Mouse (Mus musculus) stomach, postnatal 0 days (tissue): ENCODE results near the gene Utp18. TPM values are rescaled to one million over a fixed set of nuclear protein-coding genes. Genes with fewer than 3 reads are reported as not detected.

ENCODE experiments used
- ATAC-seq: fragments of 200-750 bp; cut with Nextera tagmentation; 2 replicates; pipeline ENCODE4 v1.8.0; 2017; ENCODE audit not compliant: low FRiP score, low TSS enrichment
- DNase-seq: peaks from one replicate; pipeline ENCODE4 v3.0.0-alpha.2; 2016; ENCODE audit warnings: low spot score
- H3K27ac ChIP-seq: fragments of 300-500 bp; sonication (generic); replicated peaks from 2 replicates; pipeline ENCODE4 v1.5.1; 2014; ENCODE audit warnings: mild to moderate bottlenecking, control low read depth
- H3K27me3 ChIP-seq: fragments of 300-500 bp; sonication (generic); 2 replicates; pipeline ENCODE4 v1.6.1; 2014; ENCODE audit warnings: low read length; ENCODE audit not compliant: control insufficient read depth, insufficient read depth
- H3K36me3 ChIP-seq: fragments of 300-500 bp; sonication (generic); 2 replicates; pipeline ENCODE4 v1.6.1; 2014; ENCODE audit warnings: low read length, mixed read lengths; ENCODE audit not compliant: control insufficient read depth, insufficient read depth
- H3K4me1 ChIP-seq: fragments of 300-500 bp; sonication (generic); replicated peaks from 2 replicates; pipeline ENCODE4 v1.6.1; 2014; ENCODE audit warnings: antibody characterized with exemption; ENCODE audit not compliant: control insufficient read depth, insufficient read depth
- H3K4me2 ChIP-seq: fragments of 300-500 bp; sonication (generic); replicated peaks from 2 replicates; pipeline ENCODE4 v1.6.1; 2014; ENCODE audit warnings: low read depth, mild to moderate bottlenecking, control low read depth, moderate library complexity
- H3K4me3 ChIP-seq: fragments of 300-500 bp; sonication (generic); 2 replicates; pipeline ENCODE4 v1.5.1; 2014; ENCODE audit warnings: low read depth, low read length, control low read depth
- H3K9ac ChIP-seq: fragments of 300-500 bp; sonication (generic); 2 replicates; pipeline ENCODE4 v1.6.1; 2014; ENCODE audit warnings: mild to moderate bottlenecking, low read length, control low read depth, mixed read lengths
- H3K9me3 ChIP-seq: fragments of 300-500 bp; sonication (generic); 2 replicates; pipeline ENCODE4 v1.6.1; 2016; ENCODE audit warnings: low read length; ENCODE audit not compliant: control insufficient read depth
- CTCF ChIP-seq: IDR thresholded peaks from 2 replicates; pipeline ENCODE4 v1.5.1; 2016; ENCODE audit warnings: antibody characterized with exemption, low read depth, mild to moderate bottlenecking, moderate library complexity
- EP300 ChIP-seq: optimal IDR thresholded peaks from 2 replicates; pipeline ENCODE3; 2016; ENCODE audit warnings: antibody characterized with exemption
- WGBS: fragments of 180-500 bp; shearing (Covaris S2); extraction: QIAGEN DNeasy Blood & Tissue Kit; methylation state at CpG from one replicate; pipeline ENCODE4 v1.1.7; 2014; 5-methylcytosine and 5-hydroxymethylcytosine counted together
- polyA plus RNA-seq: library from polyadenylated mRNA; unstranded; fragments of >200 nt; fragmentation: Nextera tagmentation; extraction: Ambion mirVana; gene quantifications from 2 replicates; pipeline ENCODE4 v1.2.1, GENCODE M21; 2015

The Utp18 gene
- polyA plus RNA-seq, 1 experiment from 2014 or later = 16.4 TPM

GRCm38 (mm10) chr11:93852546-93852945, 33.0 kb downstream of the Utp18 start:
- Histone ChIP-seq H3K4me3 (no peak overlapping the region), H3K4me2 (no peak overlapping the region), H3K9ac (no peak overlapping the region), H3K27ac (no peak overlapping the region), H3K4me1 (no peaks in the 10 kb centered on the region), H3K27me3 (no peaks in the 10 kb centered on the region), H3K36me3 (no peaks in the 10 kb centered on the region), H3K9me3 (no peaks in the 10 kb centered on the region)
- ATAC-seq (no peak), DNase-seq (no peak)
- TF ChIP-seq CTCF (no peak), EP300 (no peak)
- 83% methylated on average over 3 of the region's 3 CpGs for WGBS

- Histone ChIP-seq H3K27ac (no peak overlapping the region), H3K4me1 (no peaks in the 10 kb centered on the region), H3K9me3 (no peaks in the 10 kb centered on the region), H3K27me3 (no peaks in the 10 kb centered on the region), H3K4me3 (no peak overlapping the region), H3K36me3 (no peaks in the 10 kb centered on the region), H3K9ac (no peak overlapping the region), H3K4me2 (no peak overlapping the region)
- DNase-seq (no peak), ATAC-seq (no peak)
- WGBS = 49% methylated on average over 2 of the region's 2 CpGs
- TF ChIP-seq CTCF (no peak), EP300 (no peak)
These were observed 38.2 kb downstream of the Utp18 start for GRCm38 (mm10) chr11:93847342-93847741.

DNA sequence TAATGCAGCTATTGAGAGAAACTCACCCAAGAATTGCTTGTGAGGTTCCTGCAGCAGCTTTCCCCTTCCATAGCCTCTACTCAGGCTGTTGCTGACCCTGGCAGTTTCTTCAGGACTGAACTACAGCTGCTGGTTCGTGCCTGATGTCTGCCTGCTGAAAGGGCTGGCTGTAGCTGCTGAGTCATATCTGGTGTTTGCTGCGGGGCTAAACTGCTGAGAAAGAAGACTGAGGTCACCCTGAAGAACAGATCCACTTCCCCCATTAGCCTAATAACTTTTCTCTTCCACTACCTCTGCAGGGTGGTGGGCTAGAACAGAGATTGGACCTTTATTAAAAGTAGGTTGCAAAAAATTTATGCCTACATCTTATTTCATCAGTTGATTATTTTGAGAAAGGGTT, 49.8 kb downstream of the Utp18 start:
- DNase-seq = no peak
- Histone ChIP-seq H3K36me3 (no peaks in the 10 kb centered on the region), H3K27me3 (no peaks in the 10 kb centered on the region), H3K9ac (no peak overlapping the region), H3K4me1 (no peaks in the 10 kb centered on the region), H3K4me2 (no peak overlapping the region), H3K4me3 (no peak overlapping the region), H3K9me3 (no peaks in the 10 kb centered on the region), H3K27ac (no peak overlapping the region)
- WGBS = 36% methylated on average over 2 of the region's 2 CpGs
- no peak for ATAC-seq
- TF ChIP-seq EP300 (no peak), CTCF (no peak)

DNA sequence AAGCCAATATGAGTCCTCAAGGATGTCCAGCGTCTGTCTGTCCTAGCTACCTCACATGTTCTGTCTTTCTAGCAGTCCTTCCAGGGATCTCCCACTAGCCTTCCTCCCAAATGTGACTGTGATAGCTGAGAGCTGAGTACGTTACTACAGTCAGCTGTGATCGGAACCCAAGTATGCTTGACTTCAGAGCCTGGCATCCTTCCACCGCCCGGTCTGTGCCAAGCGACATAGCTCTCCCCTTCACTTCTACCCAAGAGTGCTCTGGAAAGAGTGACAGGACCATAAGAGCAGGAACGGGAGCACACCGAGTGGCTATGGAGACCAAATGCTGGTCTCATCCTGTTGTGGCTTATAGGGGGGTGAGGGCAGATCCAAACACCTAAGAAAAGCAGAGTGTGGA, 55.6 kb downstream of the Utp18 start:
- Histone ChIP-seq H3K36me3 (no peaks in the 10 kb centered on the region), H3K4me2 (no peak overlapping the region), H3K9me3 (no peaks in the 10 kb centered on the region), H3K27me3 (no peaks in the 10 kb centered on the region), H3K4me3 (no peak overlapping the region), H3K27ac (no peak overlapping the region), H3K4me1 (no peaks in the 10 kb centered on the region), H3K9ac (no peak overlapping the region)
- TF ChIP-seq CTCF = no peak
- WGBS = 76% methylated on average over 8 of the region's 8 CpGs
- ATAC-seq = no peak
- no peak for DNase-seq

- Histone ChIP-seq H3K9ac (no peak overlapping the region), H3K4me1 (no peaks in the 10 kb centered on the region), H3K36me3 (no peaks in the 10 kb centered on the region), H3K9me3 (no peaks in the 10 kb centered on the region), H3K27ac (no peak overlapping the region), H3K27me3 (no peaks in the 10 kb centered on the region), H3K4me3 (no peak overlapping the region), H3K4me2 (no peak overlapping the region)
- WGBS = 61% methylated on average over 6 of the region's 6 CpGs
- ATAC-seq = no peak
- DNase-seq = no peak
- TF ChIP-seq CTCF (no peak), EP300 (no peak)
These were observed 56.3 kb downstream of the Utp18 start for GRCm38 (mm10) chr11:93829327-93829679.

- Histone ChIP-seq H3K4me2 (no peak overlapping the region), H3K36me3 (no peaks in the 10 kb centered on the region), H3K27ac (no peak overlapping the region), H3K9me3 (no peaks in the 10 kb centered on the region), H3K9ac (no peak overlapping the region), H3K27me3 (no peaks in the 10 kb centered on the region), H3K4me3 (no peak overlapping the region), H3K4me1 (no peaks in the 10 kb centered on the region)
- whole genome bisulfite sequencing = 74% methylated on average over 14 of the region's 14 CpGs
- TF ChIP-seq EP300 = no peak
- TF ChIP-seq CTCF = no peak
- no peak for ATAC-seq
- DNase-seq = no peak
These were observed 56.8 kb downstream of the Utp18 start for GRCm38 (mm10) chr11:93828619-93829326.
